Comparison of ENCODE assay signal across 14 mouse cellular contexts in the genomic region with DNA sequence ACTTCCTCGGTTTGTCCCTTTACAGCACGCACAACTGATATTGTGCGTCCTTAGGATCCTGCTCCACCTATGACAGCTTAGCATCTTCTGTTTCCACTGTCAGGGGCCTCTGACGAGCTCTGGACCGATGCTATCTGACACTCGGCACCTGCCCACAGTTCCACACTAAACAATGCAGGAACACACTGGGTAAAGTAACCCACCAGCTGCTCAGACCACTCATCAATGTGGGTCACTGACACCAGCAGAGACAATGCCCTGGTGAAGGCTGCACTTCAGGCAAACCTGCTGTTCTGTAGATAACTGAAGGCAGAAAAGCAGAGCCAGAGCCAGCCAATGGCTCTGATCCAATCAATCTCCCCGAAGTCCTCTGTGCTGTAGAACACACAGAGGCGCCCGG.
"Had no signal": no experiment of that assay in that cellular context is flagged by ENCODE, and none has a peak within 500 bp of the region (broad histone marks: within the 10 kb centered on the region; RNA-seq: fewer than 3 reads in every experiment).

No protein-coding gene starts in this region.

- H3K9me3 ChIP-seq: liver, embryonic 12.5 days; liver, embryonic 15.5 days; lung, embryonic 15.5 days had no signal

- H3K9ac ChIP-seq: liver, embryonic 12.5 days; liver, embryonic 15.5 days; lung, embryonic 15.5 days had no signal

- H3K4me2 ChIP-seq: liver, embryonic 12.5 days; liver, embryonic 15.5 days; lung, embryonic 15.5 days had no signal

- H3K27ac ChIP-seq: kidney, postnatal 0 days; layer of hippocampus, adult 2 months; liver, embryonic 12.5 days; liver, embryonic 15.5 days; lung, embryonic 15.5 days had no signal

- H3K4me3 ChIP-seq: layer of hippocampus, adult 2 months; liver, embryonic 12.5 days; liver, embryonic 15.5 days; lung, embryonic 15.5 days had no signal

- DNase-seq: kidney, adult 2 months; kidney, postnatal 25 days; layer of hippocampus, adult 9-11 months; liver; lung, adult 18-20 months; midbrain, embryonic 14.5 days; thymus, adult 18-20 months; thymus, postnatal 36 days had no signal

- ATAC-seq: intestine, postnatal 0 days; liver, embryonic 12.5 days had no signal

- H3K27me3 ChIP-seq: liver, embryonic 12.5 days; liver, embryonic 15.5 days; lung, embryonic 15.5 days had no signal
